Mouse (Mus musculus): Measurements from ENCODE around the gene Nlrp4e. TPM values are rescaled to one million over a fixed set of nuclear protein-coding genes. Genes with fewer than 3 reads are reported as not detected.
"Not testable (repeated sequence)": the region's sequence is repeated elsewhere in the genome, so short reads cannot be mapped to it uniquely, and the experiment has no call there.

Gene Nlrp4e
- polyA plus RNA-seq (2014; fragmentation: Nextera tagmentation; extraction: Ambion mirVana): not detected in 2 replicates

- not testable (repeated sequence) for H3K9me3 ChIP-seq (ENCODE audit: control insufficient read depth, low read length); H3K27me3 ChIP-seq (ENCODE audit: control insufficient read depth, insufficient read depth, low read length); H3K36me3 ChIP-seq (ENCODE audit: control insufficient read depth, insufficient read depth, low read length); H3K27ac ChIP-seq (replicated peaks; ENCODE audit: low read depth, low read length); H3K4me2 ChIP-seq (ENCODE audit: low read depth, severe bottlenecking); ATAC-seq (ENCODE audit: insufficient number of reproducible peaks, low FRiP score, low TSS enrichment, low read depth); H3K4me3 ChIP-seq (ENCODE audit: low read depth, low read length); DNase-seq (ENCODE audit: low spot score); H3K9ac ChIP-seq (ENCODE audit: low read length); H3K4me1 ChIP-seq (ENCODE audit: control insufficient read depth, insufficient read depth, low read length)
- 90% methylated on average over 3 of the region's 3 CpGs for WGBS
These were observed at the start of gene Nlrp4e for GRCm38 (mm10) chr7:23300892-23301291. Gene Nlrp4e (plus strand): TSS chr7:23301192.

- H3K36me3 ChIP-seq (ENCODE audit: control insufficient read depth, insufficient read depth, low read length); H3K4me3 ChIP-seq (ENCODE audit: low read depth, low read length); H3K27ac ChIP-seq (replicated peaks; ENCODE audit: low read depth, low read length); H3K4me1 ChIP-seq (ENCODE audit: control insufficient read depth, insufficient read depth, low read length); H3K9me3 ChIP-seq (ENCODE audit: control insufficient read depth, low read length); H3K9ac ChIP-seq (ENCODE audit: low read length); H3K27me3 ChIP-seq (ENCODE audit: control insufficient read depth, insufficient read depth, low read length); H3K4me2 ChIP-seq (ENCODE audit: low read depth, severe bottlenecking); DNase-seq (ENCODE audit: low spot score); ATAC-seq (ENCODE audit: insufficient number of reproducible peaks, low FRiP score, low TSS enrichment, low read depth): not testable (repeated sequence)
- no CpG with 5 or more reads among the region's 2 CpGs for WGBS
These were observed 49.4 kb upstream of the Nlrp4e start, which contains the start of gene Vmn1r166 for GRCm38 (mm10) chr7:23251582-23251981. Gene Vmn1r166 (minus strand): TSS chr7:23251682.

GRCm38 (mm10) chr7:23278800-23279199, 22.2 kb upstream of the Nlrp4e start, which contains the start of gene Gm6902:
Gene Gm6902 (minus strand): TSS chr7:23278900.
- not testable (repeated sequence) for ATAC-seq (ENCODE audit: insufficient number of reproducible peaks, low FRiP score, low TSS enrichment, low read depth)

GRCm38 (mm10) chr7:23358311-23358710, 57.3 kb downstream of the Nlrp4e start:
- H3K27me3 ChIP-seq (ENCODE audit: control insufficient read depth, insufficient read depth, low read length); H3K9ac ChIP-seq (ENCODE audit: low read length); DNase-seq (ENCODE audit: low spot score); H3K36me3 ChIP-seq (ENCODE audit: control insufficient read depth, insufficient read depth, low read length); H3K9me3 ChIP-seq (ENCODE audit: control insufficient read depth, low read length); ATAC-seq (ENCODE audit: insufficient number of reproducible peaks, low FRiP score, low TSS enrichment, low read depth); H3K4me2 ChIP-seq (ENCODE audit: low read depth, severe bottlenecking); H3K4me3 ChIP-seq (ENCODE audit: low read depth, low read length); H3K27ac ChIP-seq (replicated peaks; ENCODE audit: low read depth, low read length); H3K4me1 ChIP-seq (ENCODE audit: control insufficient read depth, insufficient read depth, low read length): not testable (repeated sequence)
- WGBS: 90% methylated on average over 13 of the region's 13 CpGs

More at GRCm38 (mm10) chr7:23278800-23279199, 22.2 kb upstream of the Nlrp4e start, which contains the start of gene Gm6902:
- WGBS: no CpG with 5 or more reads among the region's 2 CpGs
- not testable (repeated sequence) for H3K27ac ChIP-seq (replicated peaks; ENCODE audit: low read depth, low read length); H3K9ac ChIP-seq (ENCODE audit: low read length); H3K27me3 ChIP-seq (ENCODE audit: control insufficient read depth, insufficient read depth, low read length); H3K36me3 ChIP-seq (ENCODE audit: control insufficient read depth, insufficient read depth, low read length); H3K9me3 ChIP-seq (ENCODE audit: control insufficient read depth, low read length); DNase-seq (ENCODE audit: low spot score); H3K4me3 ChIP-seq (ENCODE audit: low read depth, low read length); H3K4me1 ChIP-seq (ENCODE audit: control insufficient read depth, insufficient read depth, low read length); H3K4me2 ChIP-seq (ENCODE audit: low read depth, severe bottlenecking)

GRCm38 (mm10) chr7:23385589-23385988, 84.6 kb downstream of the Nlrp4e start, which contains the start of gene Nlrp5:
Gene Nlrp5 (plus strand): TSS chr7:23385889.
- ATAC-seq (ENCODE audit: insufficient number of reproducible peaks, low FRiP score, low TSS enrichment, low read depth): no peak
- Histone ChIP-seq H3K27me3 (ENCODE audit: control insufficient read depth, insufficient read depth, low read length) (no peaks in the 10 kb centered on the region), H3K9ac (ENCODE audit: low read length) (no peak within 1 kb of the TSS), H3K27ac (replicated peaks; ENCODE audit: low read depth, low read length) (no peak within 1 kb of the TSS), H3K9me3 (ENCODE audit: control insufficient read depth, low read length) (peaks cover 22% of the 10 kb centered on the region), H3K4me3 (ENCODE audit: low read depth, low read length) (no peak within 1 kb of the TSS), H3K36me3 (ENCODE audit: control insufficient read depth, insufficient read depth, low read length) (no peaks in the 10 kb centered on the region), H3K4me1 (ENCODE audit: control insufficient read depth, insufficient read depth, low read length) (no peaks in the 10 kb centered on the region), H3K4me2 (ENCODE audit: low read depth, severe bottlenecking) (no peak within 1 kb of the TSS)
- DNase-seq (ENCODE audit: low spot score): no peak
- 71% methylated on average over 10 of the region's 10 CpGs for WGBS

Small RNA genes within 50 kb of the gene (microRNA-seq; reads per million reads assigned to microRNA genes)
- not detected for gene Gm25196

Other genes with a start within 250 kb of the Nlrp4e start
- gene Vmn1r163, start 245.7 kb upstream of the Nlrp4e start, polyA plus RNA-seq (2014; fragmentation: Nextera tagmentation; extraction: Ambion mirVana): not detected in 2 replicates
- gene Gm8720, start 233.7 kb upstream of the Nlrp4e start, polyA plus RNA-seq (2014; fragmentation: Nextera tagmentation; extraction: Ambion mirVana): not detected in 2 replicates
- gene Gm10662, start 156.7 kb upstream of the Nlrp4e start, polyA plus RNA-seq (2014; fragmentation: Nextera tagmentation; extraction: Ambion mirVana): not detected in 2 replicates
- not detected in 2 replicates for gene Vmn1r165, start 83.9 kb upstream of the Nlrp4e start, polyA plus RNA-seq (2014; fragmentation: Nextera tagmentation; extraction: Ambion mirVana)
- not detected in 2 replicates for gene Vmn1r166, start 49.5 kb upstream of the Nlrp4e start, polyA plus RNA-seq (2014; fragmentation: Nextera tagmentation; extraction: Ambion mirVana)
- gene Gm6902, start 22.3 kb upstream of the Nlrp4e start, polyA plus RNA-seq (2014; fragmentation: Nextera tagmentation; extraction: Ambion mirVana): not detected in 2 replicates
- gene Nlrp5, start 84.7 kb downstream of the Nlrp4e start, polyA plus RNA-seq (2014; fragmentation: Nextera tagmentation; extraction: Ambion mirVana): not detected in 2 replicates
- gene Vmn1r167, start 206.0 kb downstream of the Nlrp4e start, polyA plus RNA-seq (2014; fragmentation: Nextera tagmentation; extraction: Ambion mirVana): not detected in 2 replicates
- gene Vmn1r168, start 238.5 kb downstream of the Nlrp4e start, polyA plus RNA-seq (2014; fragmentation: Nextera tagmentation; extraction: Ambion mirVana): not detected in 2 replicates

All from limb, embryonic 11.5 days (tissue).